Mouse (Mus musculus): ENCODE measurements around the gene 2410004B18Rik.

DNA sequence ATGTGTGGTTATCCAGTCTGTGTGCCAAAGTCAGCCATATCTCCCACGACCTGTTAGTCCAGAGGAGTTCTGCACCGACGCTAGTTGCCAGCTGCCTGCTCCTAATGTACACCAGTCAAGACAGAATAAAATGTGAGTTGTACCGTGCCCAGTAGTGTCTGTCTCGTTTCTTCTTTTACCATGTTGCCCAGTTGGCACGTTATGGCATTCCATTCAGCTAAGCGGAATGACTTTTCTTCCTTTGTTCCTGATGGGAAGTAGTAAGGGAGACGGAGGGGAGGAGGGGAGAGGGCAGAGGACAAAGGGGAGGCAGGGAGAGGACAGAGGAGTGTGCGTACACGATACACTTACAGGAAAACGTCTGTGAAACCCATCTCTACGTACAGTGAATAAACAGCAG, 43.7 kb upstream of the 2410004B18Rik start:
- TF ChIP-seq CTCF (IDR thresholded peaks at IDR 0.05; ENCODE audit: insufficient read depth, low read length) (no peak), POLR2A (IDR thresholded peaks at IDR 0.05; ENCODE audit: borderline replicate concordance, extremely low read depth, low read depth, low read length) (no peak)

Measured in lung, adult 2 months (tissue).